Mouse (Mus musculus): Measurements from ENCODE around the gene Fance. TPM values are rescaled to one million over a fixed set of nuclear protein-coding genes. Genes with fewer than 3 reads are reported as not detected.

The Fance gene
- polyA plus RNA-seq, 1 experiment = 42.0 TPM

GRCm38 (mm10) chr17:28305172-28305571 is 8.1 kb upstream of the Fance start:
- H3K36me3 ChIP-seq (ENCODE audit: control insufficient read depth, insufficient read depth) = peaks cover 4% of the 10 kb centered on the region
- TF ChIP-seq CTCF (IDR thresholded peaks at IDR 0.05; ENCODE audit: control insufficient read depth, insufficient read depth, insufficient read length) = no peak
- no peak for TF ChIP-seq MYOG (IDR thresholded peaks at IDR 0.05; ENCODE audit: control insufficient read depth, extremely low read depth, insufficient read length)
- no peak for TF ChIP-seq MYOD1 (IDR thresholded peaks at IDR 0.05; ENCODE audit: control insufficient read depth, insufficient read length, low read depth)
- no peak for TF ChIP-seq CEBPB (IDR thresholded peaks at IDR 0.05; ENCODE audit: low read depth)
- no peak for TF ChIP-seq MAX (IDR thresholded peaks at IDR 0.05)
- no peak for TF ChIP-seq USF1 (IDR thresholded peaks at IDR 0.05; ENCODE audit: low read depth)
- TF ChIP-seq FOSL1 (IDR thresholded peaks at IDR 0.05; ENCODE audit: insufficient read depth, low read length, poor library complexity, severe bottlenecking) = no peak
- H3K79me3 ChIP-seq (ENCODE audit: low read depth) = no peaks in the 10 kb centered on the region
- no peak overlapping the region for H3ac ChIP-seq (ENCODE audit: control insufficient read depth, insufficient read length, low read depth)
- no peaks in the 10 kb centered on the region for H3K79me2 ChIP-seq (ENCODE audit: control insufficient read depth, insufficient read depth)
- H3K27me3 ChIP-seq (ENCODE audit: control insufficient read depth, insufficient read depth, insufficient read length) = no peaks in the 10 kb centered on the region
- H3K4me3 ChIP-seq (ENCODE audit: insufficient read depth, poor library complexity, severe bottlenecking) = no peak overlapping the region

- Histone ChIP-seq H3K79me3 (ENCODE audit: low read depth) (no peaks in the 10 kb centered on the region), H3K79me2 (ENCODE audit: control insufficient read depth, insufficient read depth) (no peaks in the 10 kb centered on the region), H3ac (ENCODE audit: control insufficient read depth, insufficient read length, low read depth) (peak overlapping the region; percentile 27), H3K4me3 (ENCODE audit: insufficient read depth, poor library complexity, severe bottlenecking) (no peak overlapping the region), H3K36me3 (ENCODE audit: control insufficient read depth, insufficient read depth) (no peaks in the 10 kb centered on the region), H3K27me3 (ENCODE audit: control insufficient read depth, insufficient read depth, insufficient read length) (no peaks in the 10 kb centered on the region)
- TF ChIP-seq CTCF (IDR thresholded peaks at IDR 0.05; ENCODE audit: control insufficient read depth, insufficient read depth, insufficient read length) = peak; percentile 56
- no peak for TF ChIP-seq MYOD1 (IDR thresholded peaks at IDR 0.05; ENCODE audit: control insufficient read depth, insufficient read length, low read depth)
Observed at GRCm38 (mm10) chr17:28308297-28309195, 4.8 kb upstream of the Fance start.

- Histone ChIP-seq H3K79me3 (ENCODE audit: low read depth) (no peaks in the 10 kb centered on the region), H3K36me3 (ENCODE audit: control insufficient read depth, insufficient read depth) (no peaks in the 10 kb centered on the region), H3ac (ENCODE audit: control insufficient read depth, insufficient read length, low read depth) (no peak overlapping the region), H3K4me3 (ENCODE audit: insufficient read depth, poor library complexity, severe bottlenecking) (no peak overlapping the region), H3K79me2 (ENCODE audit: control insufficient read depth, insufficient read depth) (peaks cover 20% of the 10 kb centered on the region), H3K27me3 (ENCODE audit: control insufficient read depth, insufficient read depth, insufficient read length) (no peaks in the 10 kb centered on the region)
- no peak for TF ChIP-seq CEBPB (IDR thresholded peaks at IDR 0.05; ENCODE audit: low read depth)
- TF ChIP-seq MYOD1 (IDR thresholded peaks at IDR 0.05; ENCODE audit: control insufficient read depth, insufficient read length, low read depth) = no peak
- no peak for TF ChIP-seq MAX (IDR thresholded peaks at IDR 0.05)
- no peak for TF ChIP-seq CTCF (IDR thresholded peaks at IDR 0.05; ENCODE audit: control insufficient read depth, insufficient read depth, insufficient read length)
- no peak for TF ChIP-seq MYOG (IDR thresholded peaks at IDR 0.05; ENCODE audit: control insufficient read depth, extremely low read depth, insufficient read length)
- no peak for TF ChIP-seq USF1 (IDR thresholded peaks at IDR 0.05; ENCODE audit: low read depth)
- TF ChIP-seq FOSL1 (IDR thresholded peaks at IDR 0.05; ENCODE audit: insufficient read depth, low read length, poor library complexity, severe bottlenecking) = no peak
Observed at GRCm38 (mm10) chr17:28310831-28311230, 2.5 kb upstream of the Fance start.

- TF ChIP-seq MYOG (IDR thresholded peaks at IDR 0.05; ENCODE audit: control insufficient read depth, extremely low read depth, insufficient read length) (no peak), FOSL1 (IDR thresholded peaks at IDR 0.05; ENCODE audit: insufficient read depth, low read length, poor library complexity, severe bottlenecking) (no peak), MYOD1 (IDR thresholded peaks at IDR 0.05; ENCODE audit: control insufficient read depth, insufficient read length, low read depth) (no peak), CEBPB (IDR thresholded peaks at IDR 0.05; ENCODE audit: low read depth) (no peak), CTCF (IDR thresholded peaks at IDR 0.05; ENCODE audit: control insufficient read depth, insufficient read depth, insufficient read length) (no peak), USF1 (IDR thresholded peaks at IDR 0.05; ENCODE audit: low read depth) (no peak), MAX (IDR thresholded peaks at IDR 0.05) (no peak)
- H3K36me3 ChIP-seq (ENCODE audit: control insufficient read depth, insufficient read depth) = no peaks in the 10 kb centered on the region
- H3K27me3 ChIP-seq (ENCODE audit: control insufficient read depth, insufficient read depth, insufficient read length) = no peaks in the 10 kb centered on the region
- peaks cover 20% of the 10 kb centered on the region for H3K79me2 ChIP-seq (ENCODE audit: control insufficient read depth, insufficient read depth)
- no peak overlapping the region for H3ac ChIP-seq (ENCODE audit: control insufficient read depth, insufficient read length, low read depth)
- H3K4me3 ChIP-seq (ENCODE audit: insufficient read depth, poor library complexity, severe bottlenecking) = no peak overlapping the region
- H3K79me3 ChIP-seq (ENCODE audit: low read depth) = no peaks in the 10 kb centered on the region
Observed at GRCm38 (mm10) chr17:28311366-28312132, 1.8 kb upstream of the Fance start.

GRCm38 (mm10) chr17:28312232-28313211 is 797 bp upstream of the Fance start:
- H3ac ChIP-seq (ENCODE audit: control insufficient read depth, insufficient read length, low read depth) = no peak overlapping the region
- H3K27me3 ChIP-seq (ENCODE audit: control insufficient read depth, insufficient read depth, insufficient read length) = no peaks in the 10 kb centered on the region
- no peak for TF ChIP-seq MAX (IDR thresholded peaks at IDR 0.05)
- TF ChIP-seq MYOD1 (IDR thresholded peaks at IDR 0.05; ENCODE audit: control insufficient read depth, insufficient read length, low read depth) = no peak
- no peak for TF ChIP-seq CTCF (IDR thresholded peaks at IDR 0.05; ENCODE audit: control insufficient read depth, insufficient read depth, insufficient read length)
- TF ChIP-seq CEBPB (IDR thresholded peaks at IDR 0.05; ENCODE audit: low read depth) = no peak
- no peak for TF ChIP-seq FOSL1 (IDR thresholded peaks at IDR 0.05; ENCODE audit: insufficient read depth, low read length, poor library complexity, severe bottlenecking)
- no peak for TF ChIP-seq USF1 (IDR thresholded peaks at IDR 0.05; ENCODE audit: low read depth)
- no peak for TF ChIP-seq MYOG (IDR thresholded peaks at IDR 0.05; ENCODE audit: control insufficient read depth, extremely low read depth, insufficient read length)
- peaks cover 8% of the 10 kb centered on the region for H3K36me3 ChIP-seq (ENCODE audit: control insufficient read depth, insufficient read depth)
- peaks cover 20% of the 10 kb centered on the region for H3K79me2 ChIP-seq (ENCODE audit: control insufficient read depth, insufficient read depth)
- no peaks in the 10 kb centered on the region for H3K79me3 ChIP-seq (ENCODE audit: low read depth)
- peak overlapping the region; percentile 23 for H3K4me3 ChIP-seq (ENCODE audit: insufficient read depth, poor library complexity, severe bottlenecking)

All from C2C12 (cell line).